Mouse (Mus musculus): ENCODE measurements around the gene Sfswap. TPM values are rescaled to one million over a fixed set of nuclear protein-coding genes. Genes with fewer than 3 reads are reported as not detected.

The Sfswap gene
- polyA plus RNA-seq, 2 experiments, result 13.1 to 25.9 TPM

GRCm38 (mm10) chr5:129558591-129558990, 57.6 kb downstream of the Sfswap start:
- H3K4me1 ChIP-seq (replicated peaks; ENCODE audit: control insufficient read depth in 2 of 2, insufficient read depth in 2 of 2, low read length in 1 of 2), result no peaks in the 10 kb centered on the region
- H3K4me2 ChIP-seq (ENCODE audit: low read depth), result no peak overlapping the region
- H3K9ac ChIP-seq (replicated peaks), result no peak overlapping the region
- H3K36me3 ChIP-seq (replicated peaks; ENCODE audit: control insufficient read depth, insufficient read depth, low read depth), result peaks cover 50% of the 10 kb centered on the region
- H3K4me3 ChIP-seq (ENCODE audit: insufficient read depth in 1 of 2, low read depth in 2 of 2, low read length in 2 of 2), result no peak overlapping the region
- no peak for TF ChIP-seq EP300 (IDR thresholded peaks at IDR 0.05; ENCODE audit: low read depth)
- no peak for TF ChIP-seq CTCF (IDR thresholded peaks at IDR 0.05; ENCODE audit: low read depth)
- ATAC-seq (ENCODE audit: insufficient read depth), result no peak
- H3K27ac ChIP-seq, result no peak overlapping the region
- no peaks in the 10 kb centered on the region for H3K27me3 ChIP-seq (ENCODE audit: control insufficient read depth, insufficient read depth, low read length)
- no peaks in the 10 kb centered on the region for H3K9me3 ChIP-seq (ENCODE audit: control insufficient read depth, low read length)
- no peak for DNase-seq (ENCODE audit: low read depth in 3 of 3, low spot score in 3 of 3)
- WGBS (ENCODE audit: insufficient replicate concordance), result 81% methylated on average over 5 of the region's 5 CpGs

DNA sequence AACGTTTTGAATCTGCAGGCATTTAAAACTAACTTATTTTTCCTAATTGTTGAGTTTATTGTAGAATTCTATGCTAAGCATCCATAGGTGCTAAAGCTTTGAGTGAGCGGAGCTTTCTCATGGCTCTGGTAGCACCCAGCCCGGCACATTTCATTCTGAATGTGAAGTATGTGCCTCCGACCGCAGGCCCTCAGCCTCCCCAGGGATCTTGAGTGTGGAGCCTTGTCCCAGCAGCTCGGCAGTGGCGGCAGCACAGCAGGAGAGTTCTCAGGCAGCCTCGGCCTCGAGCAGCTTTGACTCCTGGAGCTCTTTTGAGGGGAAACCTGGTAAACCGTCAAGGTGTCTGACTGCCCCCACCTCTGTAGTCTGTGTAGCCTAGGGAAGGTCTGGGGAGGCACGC, 58.3 kb downstream of the Sfswap start:
- no peak overlapping the region for H3K4me2 ChIP-seq (ENCODE audit: low read depth)
- ATAC-seq (ENCODE audit: insufficient read depth) (no peak), DNase-seq (ENCODE audit: low read depth in 3 of 3, low spot score in 3 of 3) (no peak)
- peaks cover 52% of the 10 kb centered on the region for H3K36me3 ChIP-seq (replicated peaks; ENCODE audit: control insufficient read depth, insufficient read depth, low read depth)
- no peak for TF ChIP-seq EP300 (IDR thresholded peaks at IDR 0.05; ENCODE audit: low read depth)
- no peak for TF ChIP-seq CTCF (IDR thresholded peaks at IDR 0.05; ENCODE audit: low read depth)
- no peak overlapping the region for H3K27ac ChIP-seq
- WGBS (ENCODE audit: insufficient replicate concordance), result 83% methylated on average over 11 of the region's 11 CpGs
- no peaks in the 10 kb centered on the region for H3K4me1 ChIP-seq (replicated peaks; ENCODE audit: control insufficient read depth in 2 of 2, insufficient read depth in 2 of 2, low read length in 1 of 2)
- H3K9me3 ChIP-seq (ENCODE audit: control insufficient read depth, low read length), result no peaks in the 10 kb centered on the region
- H3K4me3 ChIP-seq (ENCODE audit: insufficient read depth in 1 of 2, low read depth in 2 of 2, low read length in 2 of 2), result no peak overlapping the region
- H3K9ac ChIP-seq (replicated peaks), result no peak overlapping the region
- no peaks in the 10 kb centered on the region for H3K27me3 ChIP-seq (ENCODE audit: control insufficient read depth, insufficient read depth, low read length)

- Histone ChIP-seq H3K4me3 (ENCODE audit: insufficient read depth in 1 of 2, low read depth in 2 of 2, low read length in 2 of 2) (no peak overlapping the region), H3K36me3 (replicated peaks; ENCODE audit: control insufficient read depth, insufficient read depth, low read depth) (peaks cover 44% of the 10 kb centered on the region), H3K4me2 (ENCODE audit: low read depth) (no peak overlapping the region), H3K9ac (replicated peaks) (no peak overlapping the region), H3K27me3 (ENCODE audit: control insufficient read depth, insufficient read depth, low read length) (no peaks in the 10 kb centered on the region), H3K27ac (no peak overlapping the region), H3K9me3 (ENCODE audit: control insufficient read depth, low read length) (no peaks in the 10 kb centered on the region), H3K4me1 (replicated peaks; ENCODE audit: control insufficient read depth in 2 of 2, insufficient read depth in 2 of 2, low read length in 1 of 2) (no peaks in the 10 kb centered on the region)
- ATAC-seq (ENCODE audit: insufficient read depth) (no peak), DNase-seq (ENCODE audit: low read depth in 3 of 3, low spot score in 3 of 3) (no peak)
- TF ChIP-seq EP300 (IDR thresholded peaks at IDR 0.05; ENCODE audit: low read depth) (no peak), CTCF (IDR thresholded peaks at IDR 0.05; ENCODE audit: low read depth) (no peak)
- 82% methylated on average over 8 of the region's 8 CpGs for WGBS (ENCODE audit: insufficient replicate concordance)
Measured at GRCm38 (mm10) chr5:129562342-129562741, 61.3 kb downstream of the Sfswap start.

- Histone ChIP-seq H3K4me2 (ENCODE audit: low read depth) (no peak overlapping the region), H3K4me3 (ENCODE audit: insufficient read depth in 1 of 2, low read depth in 2 of 2, low read length in 2 of 2) (no peak overlapping the region), H3K9ac (replicated peaks) (no peak overlapping the region), H3K36me3 (replicated peaks; ENCODE audit: control insufficient read depth, insufficient read depth, low read depth) (peaks cover 29% of the 10 kb centered on the region), H3K4me1 (replicated peaks; ENCODE audit: control insufficient read depth in 2 of 2, insufficient read depth in 2 of 2, low read length in 1 of 2) (no peaks in the 10 kb centered on the region), H3K9me3 (ENCODE audit: control insufficient read depth, low read length) (no peaks in the 10 kb centered on the region), H3K27ac (no peak overlapping the region), H3K27me3 (ENCODE audit: control insufficient read depth, insufficient read depth, low read length) (no peaks in the 10 kb centered on the region)
- WGBS (ENCODE audit: insufficient replicate concordance), result 84% methylated on average over 4 of the region's 4 CpGs
- TF ChIP-seq CTCF (IDR thresholded peaks at IDR 0.05; ENCODE audit: low read depth) (no peak), EP300 (IDR thresholded peaks at IDR 0.05; ENCODE audit: low read depth) (no peak)
- no peak for ATAC-seq (ENCODE audit: insufficient read depth)
- DNase-seq (ENCODE audit: low read depth in 3 of 3, low spot score in 3 of 3), result no peak
Measured at GRCm38 (mm10) chr5:129568596-129568995, 67.6 kb downstream of the Sfswap start.

- TF ChIP-seq EP300 (IDR thresholded peaks at IDR 0.05; ENCODE audit: low read depth) (no peak), CTCF (IDR thresholded peaks at IDR 0.05; ENCODE audit: low read depth) (no peak)
- DNase-seq (ENCODE audit: low read depth in 3 of 3, low spot score in 3 of 3) (no peak), ATAC-seq (ENCODE audit: insufficient read depth) (no peak)
- Histone ChIP-seq H3K4me2 (ENCODE audit: low read depth) (no peak overlapping the region), H3K9me3 (ENCODE audit: control insufficient read depth, low read length) (no peaks in the 10 kb centered on the region), H3K36me3 (replicated peaks; ENCODE audit: control insufficient read depth, insufficient read depth, low read depth) (no peaks in the 10 kb centered on the region), H3K9ac (replicated peaks) (no peak overlapping the region), H3K27me3 (ENCODE audit: control insufficient read depth, insufficient read depth, low read length) (peaks cover 21% of the 10 kb centered on the region), H3K27ac (no peak overlapping the region), H3K4me3 (ENCODE audit: insufficient read depth in 1 of 2, low read depth in 2 of 2, low read length in 2 of 2) (no peak overlapping the region), H3K4me1 (replicated peaks; ENCODE audit: control insufficient read depth in 2 of 2, insufficient read depth in 2 of 2, low read length in 1 of 2) (no peaks in the 10 kb centered on the region)
- 42% methylated on average over 12 of the region's 12 CpGs for WGBS (ENCODE audit: insufficient replicate concordance)
Measured at GRCm38 (mm10) chr5:129578201-129578600, 77.2 kb downstream of the Sfswap start.

All from liver, embryonic 14.5 days (tissue).